In genomic region chr15:99127851-99128522, GRCm38 (mm10) we compare ENCODE assay signal across 10 mouse cellular contexts. TPM values are rescaled to one million over a fixed set of nuclear protein-coding genes. Genes with fewer than 3 reads are reported as not detected.
A peak's percentile ranks its signal among the peaks of the same experiment; 100 is the strongest.
DNase-seq lines count a peak whose midpoint lies in the region; ATAC-seq lines count a peak whose summit lies in the region.
"Had no signal": no experiment of that assay in that cellular context is flagged by ENCODE, and none has a peak within 500 bp of the region (broad histone marks: within the 10 kb centered on the region; RNA-seq: fewer than 3 reads in every experiment).

No protein-coding gene starts in this region.

- H3K9me3 ChIP-seq in kidney, embryonic 14.5 days (ENCODE audit: control insufficient read depth, low read length): no peaks in the 10 kb centered on the region
- H3K9me3 ChIP-seq in forebrain, embryonic 11.5 days (ENCODE audit: control insufficient read depth, low read length): no peaks in the 10 kb centered on the region
- no peaks in the 10 kb centered on the region for H3K9me3 ChIP-seq in limb, embryonic 13.5 days
- H3K9me3 ChIP-seq in neural tube, embryonic 14.5 days (ENCODE audit: control insufficient read depth, low read length): no peaks in the 10 kb centered on the region

- no peak for ATAC-seq in kidney, embryonic 14.5 days (ENCODE audit: low FRiP score, low TSS enrichment)
- no peak for ATAC-seq in forebrain, embryonic 11.5 days (replicated peaks; ENCODE audit: low FRiP score)
- ATAC-seq in limb, embryonic 13.5 days (ENCODE audit: low FRiP score, low read depth): no peak
- no peak for ATAC-seq in neural tube, embryonic 14.5 days (ENCODE audit: low read depth)

- H3K36me3 ChIP-seq in kidney, embryonic 14.5 days (ENCODE audit: control insufficient read depth, insufficient read depth, low read length): 0 out of 2 replicates have a peak, but pooled peaks cover 2% of the 10 kb centered on the region
- no peaks in the 10 kb centered on the region for H3K36me3 ChIP-seq in forebrain, embryonic 11.5 days (ENCODE audit: control insufficient read depth, insufficient read depth, low read length)
- H3K36me3 ChIP-seq in limb, embryonic 13.5 days: no peaks in the 10 kb centered on the region
- H3K36me3 ChIP-seq in neural tube, embryonic 14.5 days (ENCODE audit: control insufficient read depth, insufficient read depth, low read length): no peaks in the 10 kb centered on the region

- no peaks in the 10 kb centered on the region for H3K27me3 ChIP-seq in kidney, embryonic 14.5 days (ENCODE audit: control insufficient read depth, insufficient read depth, low read length)
- H3K27me3 ChIP-seq in forebrain, embryonic 11.5 days (ENCODE audit: control insufficient read depth, insufficient read depth, low read length): no peaks in the 10 kb centered on the region
- H3K27me3 ChIP-seq in limb, embryonic 13.5 days: no peaks in the 10 kb centered on the region
- H3K27me3 ChIP-seq in neural tube, embryonic 14.5 days (ENCODE audit: control insufficient read depth, insufficient read depth, low read length): no peaks in the 10 kb centered on the region; the same call in 1 of the 2 replicates

- H3K9ac ChIP-seq in kidney, embryonic 14.5 days (ENCODE audit: low read depth, low read length): peak overlapping the region; percentile 93; the same call in 1 of the 2 replicates
- peak overlapping the region; percentile 74 for H3K9ac ChIP-seq in forebrain, embryonic 11.5 days (ENCODE audit: low read length)
- H3K9ac ChIP-seq in limb, embryonic 13.5 days: peak overlapping the region; percentile 92
- H3K9ac ChIP-seq in neural tube, embryonic 14.5 days (replicated peaks; ENCODE audit: low read depth, low read length): peak overlapping the region; percentile 77; the same call in 1 of the 2 replicates

- WGBS in kidney, embryonic 14.5 days: 67% methylated on average over 6 of the region's 6 CpGs
- WGBS in forebrain, embryonic 11.5 days: 61% methylated on average over 6 of the region's 6 CpGs
- WGBS in limb, embryonic 13.5 days: 71% methylated on average over 6 of the region's 6 CpGs
- 65% methylated on average over 6 of the region's 6 CpGs for WGBS in neural tube, embryonic 14.5 days

- H3K27ac ChIP-seq in kidney, embryonic 14.5 days (ENCODE audit: low read depth, low read length): no peak overlapping the region
- H3K27ac ChIP-seq in forebrain, embryonic 11.5 days (ENCODE audit: low read depth, low read length): no peak overlapping the region
- H3K27ac ChIP-seq in limb, embryonic 13.5 days: no peak overlapping the region
- no peak overlapping the region for H3K27ac ChIP-seq in neural tube, embryonic 14.5 days (ENCODE audit: low read depth, low read length)
- H3K27ac ChIP-seq: gastrocnemius, adult 2 months had no signal

- H3K4me1 ChIP-seq in kidney, embryonic 14.5 days (ENCODE audit: control insufficient read depth, insufficient read depth, low read length): peaks cover 37% of the 10 kb centered on the region
- H3K4me1 ChIP-seq in forebrain, embryonic 11.5 days (replicated peaks; ENCODE audit: control insufficient read depth, insufficient read depth, low read length): peaks cover 10% of the 10 kb centered on the region
- peaks cover 37% of the 10 kb centered on the region for H3K4me1 ChIP-seq in limb, embryonic 13.5 days
- H3K4me1 ChIP-seq in neural tube, embryonic 14.5 days (ENCODE audit: control insufficient read depth, insufficient read depth, low read length): peaks cover 6% of the 10 kb centered on the region; the same call in 1 of the 2 replicates

- peak overlapping the region; percentile 84 for H3K4me3 ChIP-seq in kidney, embryonic 14.5 days (ENCODE audit: low read length)
- H3K4me3 ChIP-seq in forebrain, embryonic 11.5 days (ENCODE audit: low read depth, low read length): peak overlapping the region; percentile 70
- H3K4me3 ChIP-seq in limb, embryonic 13.5 days: peak overlapping the region; percentile 71
- peak overlapping the region; percentile 70 for H3K4me3 ChIP-seq in neural tube, embryonic 14.5 days (ENCODE audit: low read depth, low read length)

- no peak for DNase-seq in kidney, postnatal 14 days
- no peak for DNase-seq in forebrain, embryonic 11.5 days (ENCODE audit: low spot score)
- DNase-seq in frontal cortex, postnatal 36 days (ENCODE audit: low spot score in 2 of 2): no peak
- no peak for DNase-seq in kidney, adult 9 months
- no peak for DNase-seq in retina, postnatal 1 day
- DNase-seq: gastrocnemius, adult 2 months; lung, adult 18-20 months had no signal

- H3K4me2 ChIP-seq in kidney, embryonic 14.5 days (replicated peaks; ENCODE audit: low read depth, low read length): peak overlapping the region; percentile 68
- H3K4me2 ChIP-seq in forebrain, embryonic 11.5 days (ENCODE audit: low read depth, low read length, severe bottlenecking): peak overlapping the region; percentile 84
- H3K4me2 ChIP-seq in limb, embryonic 13.5 days (replicated peaks): peak overlapping the region; percentile 77
- peak overlapping the region; percentile 62 for H3K4me2 ChIP-seq in neural tube, embryonic 14.5 days (ENCODE audit: low read depth, low read length)

RNA-seq across cellular contexts. Expression of gene Spats2, which starts 2.3 kb away (rescaled TPM):
- 51.5 and 55.2 TPM in 2 replicates for polyA plus RNA-seq in kidney, embryonic 14.5 days (2014; fragmentation: Nextera tagmentation; extraction: Ambion mirVana)
- polyA plus RNA-seq in forebrain, embryonic 11.5 days (2014; fragmentation: Nextera tagmentation; extraction: Ambion mirVana): 60.3 and 60.7 TPM in 2 replicates
- 50.3 and 50.5 TPM in 2 replicates for polyA plus RNA-seq in limb, embryonic 13.5 days (2015; fragmentation: Nextera tagmentation; extraction: Ambion mirVana)
- polyA plus RNA-seq in neural tube, embryonic 14.5 days (2014; fragmentation: Nextera tagmentation; extraction: Ambion mirVana): 32.6 and 41.6 TPM in 2 replicates

RNA-seq across cellular contexts. Expression of gene Dnajc22, which starts 35.0 kb away (rescaled TPM):
- 5.4 and 7.1 TPM in 2 replicates for polyA plus RNA-seq in kidney, embryonic 14.5 days (2014; fragmentation: Nextera tagmentation; extraction: Ambion mirVana)
- polyA plus RNA-seq in forebrain, embryonic 11.5 days (2014; fragmentation: Nextera tagmentation; extraction: Ambion mirVana): 0.16 and 0.40 TPM in 2 replicates
- polyA plus RNA-seq in limb, embryonic 13.5 days (2015; fragmentation: Nextera tagmentation; extraction: Ambion mirVana): 0.83 and 1.0 TPM in 2 replicates
- polyA plus RNA-seq in neural tube, embryonic 14.5 days (2014; fragmentation: Nextera tagmentation; extraction: Ambion mirVana): 0.21 and 0.45 TPM in 2 replicates

RNA-seq across cellular contexts. Expression of gene C1ql4, which starts 40.4 kb away (rescaled TPM):
- 0.43 and 1.3 TPM in 2 replicates for polyA plus RNA-seq in kidney, embryonic 14.5 days (2014; fragmentation: Nextera tagmentation; extraction: Ambion mirVana)
- 0.12 TPM in 1 of 2 replicates, not detected in the other for polyA plus RNA-seq in forebrain, embryonic 11.5 days (2014; fragmentation: Nextera tagmentation; extraction: Ambion mirVana)
- not detected in 2 replicates for polyA plus RNA-seq in limb, embryonic 13.5 days (2015; fragmentation: Nextera tagmentation; extraction: Ambion mirVana)
- 3.2 and 3.6 TPM in 2 replicates for polyA plus RNA-seq in neural tube, embryonic 14.5 days (2014; fragmentation: Nextera tagmentation; extraction: Ambion mirVana)

RNA-seq across cellular contexts. Expression of gene Troap, which starts 53.6 kb away (rescaled TPM):
- polyA plus RNA-seq in kidney, embryonic 14.5 days (2014; fragmentation: Nextera tagmentation; extraction: Ambion mirVana): 27.3 and 31.7 TPM in 2 replicates
- polyA plus RNA-seq in forebrain, embryonic 11.5 days (2014; fragmentation: Nextera tagmentation; extraction: Ambion mirVana): 38.8 and 40.2 TPM in 2 replicates
- polyA plus RNA-seq in limb, embryonic 13.5 days (2015; fragmentation: Nextera tagmentation; extraction: Ambion mirVana): 36.2 and 37.5 TPM in 2 replicates
- 2.4 and 3.3 TPM in 2 replicates for polyA plus RNA-seq in neural tube, embryonic 14.5 days (2014; fragmentation: Nextera tagmentation; extraction: Ambion mirVana)
